In the genomic region with DNA sequence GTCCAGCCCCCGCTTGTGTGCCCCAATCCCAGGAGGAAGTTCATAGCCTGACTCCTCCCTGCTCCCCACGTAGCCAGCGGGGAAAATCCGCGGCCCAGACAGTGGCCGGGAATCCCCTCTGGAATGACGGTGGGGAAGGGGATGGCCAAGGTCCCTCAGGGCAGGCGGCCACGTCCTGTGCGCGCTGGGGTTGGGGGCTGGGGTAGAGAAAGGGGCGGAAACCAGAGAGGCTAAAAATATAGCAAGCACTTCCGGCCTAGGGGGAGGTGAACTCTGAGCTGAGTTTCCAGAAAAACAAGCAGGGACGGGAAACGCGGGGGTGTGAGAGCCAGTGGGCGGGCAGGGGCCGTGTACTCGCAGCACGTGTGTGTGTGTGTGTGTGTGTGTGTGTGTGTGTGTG, we compare ENCODE assay signal across 8 mouse cellular contexts. TPM values are rescaled to one million over a fixed set of nuclear protein-coding genes. Genes with fewer than 3 reads are reported as not detected.
DNase-seq lines count a peak whose midpoint lies in the region; ATAC-seq lines count a peak whose summit lies in the region.

No protein-coding gene starts in this region.

- peak overlapping the region; percentile 54 for H3K4me3 ChIP-seq in embryonic facial prominence, embryonic 10.5 days
- peak overlapping the region; percentile 35 for H3K4me3 ChIP-seq in heart, embryonic 11.5 days (ENCODE audit: low read depth, low read length)
- H3K4me3 ChIP-seq in kidney, embryonic 14.5 days (ENCODE audit: low read length): peak overlapping the region; percentile 31

- H3K36me3 ChIP-seq in embryonic facial prominence, embryonic 10.5 days (replicated peaks): peaks cover 29% of the 10 kb centered on the region
- no peaks in the 10 kb centered on the region for H3K36me3 ChIP-seq in heart, embryonic 11.5 days (ENCODE audit: control insufficient read depth, insufficient read depth, low read length)
- peaks cover 15% of the 10 kb centered on the region; the same call in 1 of the 2 replicates for H3K36me3 ChIP-seq in kidney, embryonic 14.5 days (ENCODE audit: control insufficient read depth, insufficient read depth, low read length)

- H3K4me1 ChIP-seq in embryonic facial prominence, embryonic 10.5 days: peaks cover 72% of the 10 kb centered on the region
- H3K4me1 ChIP-seq in heart, embryonic 11.5 days (ENCODE audit: control insufficient read depth, insufficient read depth, low read length): peaks cover 52% of the 10 kb centered on the region
- H3K4me1 ChIP-seq in kidney, embryonic 14.5 days (ENCODE audit: control insufficient read depth, insufficient read depth, low read length): peaks cover 48% of the 10 kb centered on the region

- H3K9ac ChIP-seq in heart, embryonic 11.5 days (ENCODE audit: low read depth, low read length): peak overlapping the region; percentile 73
- H3K9ac ChIP-seq in kidney, embryonic 14.5 days (ENCODE audit: low read depth, low read length): peak overlapping the region; percentile 51; the same call in 1 of the 2 replicates

- peaks cover 10% of the 10 kb centered on the region for H3K27me3 ChIP-seq in embryonic facial prominence, embryonic 10.5 days (replicated peaks; ENCODE audit: low read depth, poor library complexity, severe bottlenecking)
- no peaks in the 10 kb centered on the region for H3K27me3 ChIP-seq in heart, embryonic 11.5 days (ENCODE audit: control insufficient read depth, insufficient read depth, low read length)
- no peaks in the 10 kb centered on the region for H3K27me3 ChIP-seq in kidney, embryonic 14.5 days (ENCODE audit: control insufficient read depth, insufficient read depth, low read length)

- peak; percentile 58 for ATAC-seq in heart, embryonic 11.5 days (replicated peaks; ENCODE audit: insufficient number of reproducible peaks, low FRiP score, low TSS enrichment)
- ATAC-seq in kidney, embryonic 14.5 days (ENCODE audit: low FRiP score, low TSS enrichment): peak; percentile 50

- H3K9me3 ChIP-seq in embryonic facial prominence, embryonic 10.5 days: no peaks in the 10 kb centered on the region
- H3K9me3 ChIP-seq in heart, embryonic 11.5 days (replicated peaks; ENCODE audit: control insufficient read depth, low read length): no peaks in the 10 kb centered on the region
- H3K9me3 ChIP-seq in kidney, embryonic 14.5 days (ENCODE audit: control insufficient read depth, low read length): no peaks in the 10 kb centered on the region

- DNase-seq in right cerebral cortex, adult 18-20 months: peak; percentile 49
- DNase-seq in right cerebral cortex, postnatal 4 days: no peak
- peak; percentile 89 for DNase-seq in embryonic facial prominence, embryonic 10.5 days (ENCODE audit: low spot score)
- peak; percentile 97 for DNase-seq in lung, postnatal 10 days
- peak; percentile 72 for DNase-seq in ovary, postnatal 10 days (ENCODE audit: low spot score)
- peak; percentile 91 for DNase-seq in thymus, postnatal 4 days

- peak overlapping the region; percentile 95 for H3K27ac ChIP-seq in embryonic facial prominence, embryonic 10.5 days (replicated peaks)
- peak overlapping the region; percentile 98 for H3K27ac ChIP-seq in heart, embryonic 11.5 days (ENCODE audit: low read depth, low read length)
- H3K27ac ChIP-seq in kidney, embryonic 14.5 days (ENCODE audit: low read depth, low read length): peak overlapping the region; percentile 99

- WGBS in embryonic facial prominence, embryonic 10.5 days: 4% methylated on average over 20 of the region's 20 CpGs
- 3% methylated on average over 20 of the region's 20 CpGs for WGBS in heart, embryonic 11.5 days (ENCODE audit: insufficient replicate concordance)
- 3% methylated on average over 19 of the region's 20 CpGs for WGBS in kidney, embryonic 14.5 days

- peak overlapping the region; percentile 67 for H3K4me2 ChIP-seq in heart, embryonic 11.5 days
- H3K4me2 ChIP-seq in kidney, embryonic 14.5 days (replicated peaks; ENCODE audit: low read depth, low read length): peak overlapping the region; percentile 48

RNA-seq across cellular contexts. Expression of a gene that starts 1.9 kb away (rescaled TPM):
- 5.6 and 5.7 TPM in 2 replicates for polyA plus RNA-seq in embryonic facial prominence, embryonic 10.5 days (2016; fragmentation: Nextera tagmentation; extraction: Ambion mirVana)
- polyA plus RNA-seq in heart, embryonic 11.5 days (2014; fragmentation: Nextera tagmentation; extraction: Ambion mirVana): 10.9 and 11.6 TPM in 2 replicates
- 8.3 and 10.7 TPM in 2 replicates for polyA plus RNA-seq in kidney, embryonic 14.5 days (2014; fragmentation: Nextera tagmentation; extraction: Ambion mirVana)

RNA-seq across cellular contexts. Expression of a gene that starts 9.5 kb away (rescaled TPM):
- 93.4 and 101 TPM in 2 replicates for polyA plus RNA-seq in embryonic facial prominence, embryonic 10.5 days (2016; fragmentation: Nextera tagmentation; extraction: Ambion mirVana)
- polyA plus RNA-seq in heart, embryonic 11.5 days (2014; fragmentation: Nextera tagmentation; extraction: Ambion mirVana): 44.6 and 47.8 TPM in 2 replicates
- 52.4 and 70.8 TPM in 2 replicates for polyA plus RNA-seq in kidney, embryonic 14.5 days (2014; fragmentation: Nextera tagmentation; extraction: Ambion mirVana)

RNA-seq across cellular contexts. Expression of a gene that starts 10.6 kb away (rescaled TPM):
- 61.9 and 62.6 TPM in 2 replicates for polyA plus RNA-seq in embryonic facial prominence, embryonic 10.5 days (2016; fragmentation: Nextera tagmentation; extraction: Ambion mirVana)
- polyA plus RNA-seq in heart, embryonic 11.5 days (2014; fragmentation: Nextera tagmentation; extraction: Ambion mirVana): 46.4 and 54.3 TPM in 2 replicates
- 54.5 and 68.8 TPM in 2 replicates for polyA plus RNA-seq in kidney, embryonic 14.5 days (2014; fragmentation: Nextera tagmentation; extraction: Ambion mirVana)

RNA-seq across cellular contexts. Expression of a gene that starts 10.8 kb away (rescaled TPM):
- polyA plus RNA-seq in embryonic facial prominence, embryonic 10.5 days (2016; fragmentation: Nextera tagmentation; extraction: Ambion mirVana): 88.3 and 89.0 TPM in 2 replicates
- polyA plus RNA-seq in heart, embryonic 11.5 days (2014; fragmentation: Nextera tagmentation; extraction: Ambion mirVana): 70.2 and 81.4 TPM in 2 replicates
- 68.4 and 82.1 TPM in 2 replicates for polyA plus RNA-seq in kidney, embryonic 14.5 days (2014; fragmentation: Nextera tagmentation; extraction: Ambion mirVana)

RNA-seq across cellular contexts. Expression of a gene that starts 31.5 kb away (rescaled TPM):
- 1,023 and 1,043 TPM in 2 replicates for polyA plus RNA-seq in embryonic facial prominence, embryonic 10.5 days (2016; fragmentation: Nextera tagmentation; extraction: Ambion mirVana)
- polyA plus RNA-seq in heart, embryonic 11.5 days (2014; fragmentation: Nextera tagmentation; extraction: Ambion mirVana): 750 and 792 TPM in 2 replicates
- 1,287 and 1,567 TPM in 2 replicates for polyA plus RNA-seq in kidney, embryonic 14.5 days (2014; fragmentation: Nextera tagmentation; extraction: Ambion mirVana)
